Mouse (Mus musculus): Measurements from ENCODE around the gene Ctr9.

DNA sequence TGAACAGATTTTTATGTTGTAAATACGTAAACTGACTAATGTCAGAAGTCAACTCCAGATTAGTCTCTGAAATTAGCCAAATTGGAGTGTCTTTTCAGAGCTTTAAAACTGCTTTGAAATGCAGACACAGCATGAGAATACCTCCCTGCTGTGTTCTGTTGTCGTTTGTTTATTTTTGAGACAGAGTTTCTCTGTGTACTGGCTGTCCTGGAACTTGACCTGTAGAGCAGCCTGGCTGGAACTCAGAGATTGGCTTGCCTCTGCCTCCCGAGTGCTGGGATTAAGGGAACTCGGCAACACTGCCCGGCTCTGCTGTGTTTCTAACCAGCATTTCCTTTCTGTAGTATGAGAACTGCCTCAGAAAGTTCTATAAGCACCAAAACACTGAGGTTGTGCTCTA lies 20.2 kb downstream of the Ctr9 start:
- TF ChIP-seq CTCF (conservative IDR thresholded peaks at IDR 0.05; ENCODE audit: low read length), result no peak
- no peak for TF ChIP-seq NANOG (IDR thresholded peaks at IDR 0.05; ENCODE audit: borderline replicate concordance, low read length)
